Mouse (Mus musculus) megakaryocyte, embryonic 14.5 days (primary cell): ENCODE results near the gene Itgae.

Experiments
- FLI1 ChIP-seq: IDR thresholded peaks from 2 replicates; pipeline ENCODE4 v1.6.1; 2012; ENCODE audit warnings: low read length, inconsistent platforms, mixed read lengths
- GATA1 ChIP-seq: IDR thresholded peaks from 3 replicates; pipeline ENCODE4 v1.6.1; 2012; ENCODE audit warnings: mixed read lengths, low read length, inconsistent platforms, borderline replicate concordance

DNA sequence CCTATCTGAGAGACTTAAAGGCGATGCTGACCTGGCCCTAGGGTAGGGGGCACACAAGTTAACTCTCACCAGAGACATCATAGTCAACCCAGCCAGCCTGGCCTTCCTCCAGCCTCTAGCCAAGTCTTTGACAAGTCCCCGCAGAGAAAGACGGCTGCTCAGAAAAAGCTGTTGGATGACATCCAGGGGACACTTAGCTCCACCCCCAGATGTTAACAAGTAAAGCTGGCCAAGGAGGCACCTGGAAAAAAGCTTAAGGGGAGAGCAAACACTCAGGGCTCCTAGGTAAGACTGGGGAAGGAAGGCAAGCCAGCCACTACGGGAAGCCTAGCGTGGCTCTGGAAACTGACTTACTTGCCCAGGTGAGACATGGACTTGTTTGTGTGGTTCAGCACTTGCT lies 81.8 kb downstream of the Itgae start:
- no peak for TF ChIP-seq GATA1
- TF ChIP-seq FLI1 = no peak
